Mouse (Mus musculus): ENCODE measurements around the gene Irs4.

DNA sequence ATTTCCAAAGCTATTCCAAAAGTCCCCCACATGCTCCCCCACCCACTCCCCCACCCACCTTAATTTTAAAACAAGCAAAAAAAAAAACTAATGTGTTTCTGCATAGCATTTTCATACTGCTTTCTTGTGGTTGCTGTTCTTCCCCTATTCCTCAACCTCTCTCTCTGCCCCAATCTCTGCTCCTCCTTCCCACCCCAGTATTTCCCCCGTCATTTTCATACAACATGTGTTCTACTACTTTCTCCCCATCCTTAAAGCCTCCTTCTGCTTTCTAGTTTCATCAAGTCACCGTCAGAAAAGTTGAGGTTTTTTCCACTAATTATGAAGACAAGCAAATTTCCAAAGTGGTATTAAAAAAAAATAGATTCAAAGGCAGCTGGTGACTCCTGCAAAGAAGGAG lies 25.3 kb upstream of the Irs4 start:
- TF ChIP-seq CTCF (IDR thresholded peaks at IDR 0.05; ENCODE audit: low read depth, low read length), result no peak
- TF ChIP-seq POLR2A (IDR thresholded peaks at IDR 0.05; ENCODE audit: borderline replicate concordance, low read depth, low read length), result no peak
